Mouse (Mus musculus): Measurements from ENCODE around the gene Rpp25.

DNA sequence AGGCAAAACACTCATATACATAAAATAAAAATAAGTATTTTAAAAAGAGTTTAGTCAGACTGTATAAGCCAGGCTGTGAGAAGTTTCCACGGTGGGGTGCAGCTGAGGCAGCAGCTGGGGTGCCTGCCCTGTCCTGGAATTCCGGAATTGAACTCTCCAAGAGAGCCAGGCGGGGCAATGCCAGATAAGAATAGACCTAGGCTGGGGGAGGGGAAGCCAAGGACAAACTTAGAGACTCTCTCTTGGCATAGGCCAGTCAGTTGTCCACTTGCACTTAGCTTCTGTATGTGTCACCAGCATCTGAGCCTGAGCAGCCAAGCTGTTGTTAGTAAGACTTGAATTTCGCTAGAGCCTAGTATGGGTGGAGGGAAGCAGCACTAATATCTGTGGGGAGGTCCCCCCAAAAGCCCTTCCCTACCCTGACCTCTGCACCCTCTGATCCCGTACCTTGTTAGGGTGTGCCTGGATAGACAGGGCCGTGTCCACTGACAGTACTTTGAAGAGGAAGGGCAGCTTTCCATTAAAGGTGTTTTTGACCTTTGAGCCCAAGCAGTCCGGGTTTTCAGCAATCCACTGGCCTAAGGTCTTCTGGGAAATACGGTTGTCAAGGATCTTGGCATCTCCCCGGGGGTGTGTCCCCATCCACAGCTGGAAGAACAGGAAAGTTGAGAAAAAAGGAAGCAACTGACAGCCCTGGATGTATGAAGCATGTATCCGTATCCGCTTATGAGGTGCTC, 46.5 kb downstream of the Rpp25 start:
- TF ChIP-seq POLR2A (IDR thresholded peaks at IDR 0.05; ENCODE audit: low read depth, low read length) (no peak), CTCF (IDR thresholded peaks at IDR 0.05; ENCODE audit: extremely low read depth, insufficient read depth, insufficient read length, insufficient replicate concordance) (no peak)
